Mouse (Mus musculus): ENCODE results near the gene Slc9a1. TPM values are rescaled to one million over a fixed set of nuclear protein-coding genes. Genes with fewer than 3 reads are reported as not detected.

Gene Slc9a1
- total and polyA plus RNA-seq, 3 experiments: 3.1 to 14.0 TPM; not detected in 1

Other genes starting within 250 kb of the Slc9a1 start
- gene Wasf2, start 239.2 kb upstream of the Slc9a1 start, total RNA-seq (2012; rRNA removed): 16.4 and 18.4 TPM in 2 replicates
- gene Wasf2, start 239.2 kb upstream of the Slc9a1 start, polyA plus RNA-seq (2012; ENCODE audit: insufficient read depth in 1 of 2, insufficient read length in 2 of 2, low read depth in 1 of 2, low replicate concordance in 2 of 2, missing spikeins in 1 of 2): 10 to 100 TPM in 1 of 2 experiments, not detected in 1; 53.7 TPM
- not detected in 2 replicates for gene Cd164l2, start 157.6 kb upstream of the Slc9a1 start, total RNA-seq (2012; rRNA removed)
- not detected for gene Cd164l2, start 157.6 kb upstream of the Slc9a1 start, polyA plus RNA-seq (2012; ENCODE audit: insufficient read depth in 1 of 2, insufficient read length in 2 of 2, low read depth in 1 of 2, low replicate concordance in 2 of 2, missing spikeins in 1 of 2)
- 0.08 TPM in 1 of 2 replicates, not detected in the other for gene Gpr3, start 157.2 kb upstream of the Slc9a1 start, total RNA-seq (2012; rRNA removed)
- under 1 TPM in 1 of 2 experiments, not detected in 1; 0.35 TPM for gene Gpr3, start 157.2 kb upstream of the Slc9a1 start, polyA plus RNA-seq (2012; ENCODE audit: insufficient read depth in 1 of 2, insufficient read length in 2 of 2, low read depth in 1 of 2, low replicate concordance in 2 of 2, missing spikeins in 1 of 2)
- 12.1 and 21.9 TPM in 2 replicates for gene Map3k6, start 128.9 kb upstream of the Slc9a1 start, total RNA-seq (2012; rRNA removed)
- 10 to 100 TPM in 1 of 2 experiments, not detected in 1; 19.1 TPM for gene Map3k6, start 128.9 kb upstream of the Slc9a1 start, polyA plus RNA-seq (2012; ENCODE audit: insufficient read depth in 1 of 2, insufficient read length in 2 of 2, low read depth in 1 of 2, low replicate concordance in 2 of 2, missing spikeins in 1 of 2)
- 0.08 TPM in 1 of 2 replicates, not detected in the other for gene Sytl1, start 106.6 kb upstream of the Slc9a1 start, total RNA-seq (2012; rRNA removed)
- gene Sytl1, start 106.6 kb upstream of the Slc9a1 start, polyA plus RNA-seq (2012; ENCODE audit: insufficient read depth in 1 of 2, insufficient read length in 2 of 2, low read depth in 1 of 2, low replicate concordance in 2 of 2, missing spikeins in 1 of 2): under 1 TPM in 1 of 2 experiments, not detected in 1; 0.31 TPM
- gene Tmem222, start 91.9 kb upstream of the Slc9a1 start, total RNA-seq (2012; rRNA removed): 45.1 and 51.8 TPM in 2 replicates
- 10 to 100 TPM in 1 of 2 experiments, not detected in 1; 69.2 TPM for gene Tmem222, start 91.9 kb upstream of the Slc9a1 start, polyA plus RNA-seq (2012; ENCODE audit: insufficient read depth in 1 of 2, insufficient read length in 2 of 2, low read depth in 1 of 2, low replicate concordance in 2 of 2, missing spikeins in 1 of 2)
- 12.5 and 13.2 TPM in 2 replicates for gene Wdtc1, start 16.2 kb upstream of the Slc9a1 start, total RNA-seq (2012; rRNA removed)
- 10 to 100 TPM in 1 of 2 experiments, not detected in 1; 35.3 TPM for gene Wdtc1, start 16.2 kb upstream of the Slc9a1 start, polyA plus RNA-seq (2012; ENCODE audit: insufficient read depth in 1 of 2, insufficient read length in 2 of 2, low read depth in 1 of 2, low replicate concordance in 2 of 2, missing spikeins in 1 of 2)
- gene Tent5b, start 110.4 kb downstream of the Slc9a1 start, total RNA-seq (2012; rRNA removed): 3.5 and 3.6 TPM in 2 replicates
- 1 to 10 TPM in 1 of 2 experiments, not detected in 1; 2.5 TPM for gene Tent5b, start 110.4 kb downstream of the Slc9a1 start, polyA plus RNA-seq (2012; ENCODE audit: insufficient read depth in 1 of 2, insufficient read length in 2 of 2, low read depth in 1 of 2, low replicate concordance in 2 of 2, missing spikeins in 1 of 2)
- 0.92 and 1.6 TPM in 2 replicates for gene Trnp1, start 128.8 kb downstream of the Slc9a1 start, total RNA-seq (2012; rRNA removed)
- 1 to 10 TPM in 1 of 2 experiments, not detected in 1; 1.6 TPM for gene Trnp1, start 128.8 kb downstream of the Slc9a1 start, polyA plus RNA-seq (2012; ENCODE audit: insufficient read depth in 1 of 2, insufficient read length in 2 of 2, low read depth in 1 of 2, low replicate concordance in 2 of 2, missing spikeins in 1 of 2)
- 0.12 TPM in 1 of 2 replicates, not detected in the other for gene Kdf1, start 149.3 kb downstream of the Slc9a1 start, total RNA-seq (2012; rRNA removed)
- gene Kdf1, start 149.3 kb downstream of the Slc9a1 start, polyA plus RNA-seq (2012; ENCODE audit: insufficient read depth in 1 of 2, insufficient read length in 2 of 2, low read depth in 1 of 2, low replicate concordance in 2 of 2, missing spikeins in 1 of 2): under 1 TPM in 1 of 2 experiments, not detected in 1; 0.04 TPM
- gene Nudc, start 176.3 kb downstream of the Slc9a1 start, total RNA-seq (2012; rRNA removed): 504 and 516 TPM in 2 replicates
- gene Nudc, start 176.3 kb downstream of the Slc9a1 start, polyA plus RNA-seq (2012; ENCODE audit: insufficient read depth in 1 of 2, insufficient read length in 2 of 2, low read depth in 1 of 2, low replicate concordance in 2 of 2, missing spikeins in 1 of 2): 100 to 1,000 TPM in 1 of 2 experiments, not detected in 1; 732 TPM
- gene Nr0b2, start 183.7 kb downstream of the Slc9a1 start, total RNA-seq (2012; rRNA removed): not detected in 2 replicates
- under 1 TPM in 1 of 2 experiments, not detected in 1; 0.10 TPM for gene Nr0b2, start 183.7 kb downstream of the Slc9a1 start, polyA plus RNA-seq (2012; ENCODE audit: insufficient read depth in 1 of 2, insufficient read length in 2 of 2, low read depth in 1 of 2, low replicate concordance in 2 of 2, missing spikeins in 1 of 2)
- 9.8 and 11.0 TPM in 2 replicates for gene Gpatch3, start 205.0 kb downstream of the Slc9a1 start, total RNA-seq (2012; rRNA removed)
- gene Gpatch3, start 205.0 kb downstream of the Slc9a1 start, polyA plus RNA-seq (2012; ENCODE audit: insufficient read depth in 1 of 2, insufficient read length in 2 of 2, low read depth in 1 of 2, low replicate concordance in 2 of 2, missing spikeins in 1 of 2): 10 to 100 TPM in 1 of 2 experiments, not detected in 1; 16.5 TPM
- 26.7 and 28.6 TPM in 2 replicates for gene Gpn2, start 214.7 kb downstream of the Slc9a1 start, total RNA-seq (2012; rRNA removed)
- 10 to 100 TPM in 1 of 2 experiments, not detected in 1; 43.3 TPM for gene Gpn2, start 214.7 kb downstream of the Slc9a1 start, polyA plus RNA-seq (2012; ENCODE audit: insufficient read depth in 1 of 2, insufficient read length in 2 of 2, low read depth in 1 of 2, low replicate concordance in 2 of 2, missing spikeins in 1 of 2)
- 0.12 and 0.13 TPM in 2 replicates for gene Sfn, start 232.5 kb downstream of the Slc9a1 start, total RNA-seq (2012; rRNA removed)
- under 1 TPM in 1 of 2 experiments, not detected in 1; 0.19 TPM for gene Sfn, start 232.5 kb downstream of the Slc9a1 start, polyA plus RNA-seq (2012; ENCODE audit: insufficient read depth in 1 of 2, insufficient read length in 2 of 2, low read depth in 1 of 2, low replicate concordance in 2 of 2, missing spikeins in 1 of 2)